Mouse (Mus musculus) CH12.LX (cell line): ENCODE data around the gene Klc1. TPM values are rescaled to one million over a fixed set of nuclear protein-coding genes. Genes with fewer than 3 reads are reported as not detected.

Source experiments
- DNase-seq: peaks from one replicate; pipeline ENCODE4 v3.0.0-alpha.2; 2013; ENCODE audit errors: extremely low read depth
- H3K27ac ChIP-seq: 2 replicates; pipeline ENCODE4 v1.5.1; 2012; ENCODE audit warnings: low read depth, mild to moderate bottlenecking, control low read depth, moderate library complexity; ENCODE audit not compliant: insufficient read depth
- H3K27me3 ChIP-seq: replicated peaks from 2 replicates; pipeline ENCODE3; 2012; ENCODE audit warnings: inconsistent platforms
- H3K36me3 ChIP-seq, 2 experiments: replicated peaks in 1 of 2; 2 replicates each; pipeline versions ENCODE3 to v1.6.1; 2012; ENCODE audit warnings: inconsistent platforms in 1 of 2, low read length in 1 of 2, mild to moderate bottlenecking in 1 of 2, mixed read lengths in 1 of 2, moderate library complexity in 1 of 2; ENCODE audit not compliant: control insufficient read depth in 1 of 2, insufficient read depth in 1 of 2
- H3K4me1 ChIP-seq, 2 experiments: 2 replicates each; pipeline ENCODE4 v1.6.1; 2012; ENCODE audit warnings: inconsistent platforms in 1 of 2, moderate library complexity in 1 of 2; ENCODE audit not compliant: insufficient read depth in 2 of 2, control insufficient read depth in 1 of 2
- H3K4me2 ChIP-seq: 2 replicates; pipeline ENCODE4 v1.6.1; 2012; ENCODE audit warnings: low read depth, mild to moderate bottlenecking, control low read depth; ENCODE audit not compliant: poor library complexity, insufficient read depth, severe bottlenecking
- H3K4me3 ChIP-seq, 3 experiments: fragments of 150-350 bp in 1 of 3; sonication (generic) in 1 of 3; replicated peaks in 1 of 3; 2 replicates each; pipeline versions ENCODE3 to v1.5.1; 2011 to 2012; ENCODE audit warnings: low read depth in 2 of 3, low read length in 2 of 3, mild to moderate bottlenecking in 2 of 3, moderate library complexity in 2 of 3, control low read depth in 1 of 3, improper control_type of control experiment in 1 of 3, inconsistent platforms in 1 of 3, mixed read lengths in 1 of 3; ENCODE audit not compliant: poor library complexity in 1 of 3
- H3K79me2 ChIP-seq: replicated peaks from 2 replicates; pipeline ENCODE4 v1.6.1; 2012; ENCODE audit warnings: mild to moderate bottlenecking, moderate library complexity; ENCODE audit not compliant: control insufficient read depth, poor library complexity, insufficient read depth, severe bottlenecking; ENCODE audit errors: extremely low read depth
- H3K9ac ChIP-seq: 2 replicates; pipeline ENCODE4 v1.6.1; 2012; ENCODE audit warnings: low read depth, mild to moderate bottlenecking, control low read depth, moderate library complexity; ENCODE audit not compliant: insufficient read depth
- H3K9me3 ChIP-seq: replicated peaks from 2 replicates; pipeline ENCODE3; 2012; ENCODE audit warnings: low read length, inconsistent platforms, mixed read lengths
- BHLHE40 ChIP-seq: IDR thresholded peaks from 2 replicates; pipeline ENCODE4 v1.6.1; 2011; ENCODE audit warnings: mild to moderate bottlenecking, low read depth, low read length, improper control_type of control experiment
- CTCF ChIP-seq, 2 experiments: IDR thresholded peaks in 1 of 2; conservative IDR thresholded peaks in 1 of 2; 2 replicates each; pipeline ENCODE4 v1.5.1; 2011 to 2012; ENCODE audit warnings: low read depth in 2 of 2, low read length in 2 of 2, improper control_type of control experiment in 1 of 2, inconsistent platforms in 1 of 2, mild to moderate bottlenecking in 1 of 2, moderate library complexity in 1 of 2
- E2F4 ChIP-seq: IDR thresholded peaks from 2 replicates; pipeline ENCODE4 v1.6.1; 2011; ENCODE audit warnings: low read depth, low read length, improper control_type of control experiment; ENCODE audit not compliant: insufficient replicate concordance
- ELF1 ChIP-seq: IDR thresholded peaks from 2 replicates; pipeline ENCODE4 v1.6.1; 2014; ENCODE audit warnings: low read depth, mild to moderate bottlenecking, inconsistent platforms, low read length, improper control_type of control experiment
- ETS1 ChIP-seq: conservative IDR thresholded peaks from 2 replicates; pipeline ENCODE4 v1.6.1; 2012; ENCODE audit warnings: low read depth, mild to moderate bottlenecking, inconsistent platforms, low read length, improper control_type of control experiment, moderate library complexity
- GABPA ChIP-seq: IDR thresholded peaks from 2 replicates; pipeline ENCODE4 v1.6.1; 2012; ENCODE audit warnings: low read depth, low read length, improper control_type of control experiment, inconsistent platforms; ENCODE audit not compliant: insufficient replicate concordance
- IRF4 ChIP-seq: IDR thresholded peaks from 2 replicates; pipeline ENCODE4 v1.6.1; 2014; ENCODE audit warnings: low read depth, mild to moderate bottlenecking, inconsistent platforms, low read length, improper control_type of control experiment
- JUND ChIP-seq: conservative IDR thresholded peaks from 2 replicates; pipeline ENCODE4 v1.6.1; 2011; ENCODE audit warnings: low read depth, low read length, improper control_type of control experiment
- KAT2A ChIP-seq: IDR thresholded peaks from 2 replicates; pipeline ENCODE4 v1.6.1; 2012; ENCODE audit warnings: low read length, improper control_type of control experiment, inconsistent platforms; ENCODE audit not compliant: insufficient replicate concordance
- MAFK ChIP-seq: IDR thresholded peaks from 2 replicates; pipeline ENCODE4 v1.6.1; 2011; ENCODE audit warnings: low read length, improper control_type of control experiment; ENCODE audit not compliant: insufficient replicate concordance
- MAX ChIP-seq: IDR thresholded peaks from 2 replicates; pipeline ENCODE4 v1.6.1; 2011; ENCODE audit warnings: low read length, improper control_type of control experiment
- MEF2A ChIP-seq: IDR thresholded peaks from 2 replicates; pipeline ENCODE4 v1.6.1; 2014; ENCODE audit warnings: low read depth, mild to moderate bottlenecking, inconsistent platforms, low read length, improper control_type of control experiment, borderline replicate concordance
- MXI1 ChIP-seq: IDR thresholded peaks from 2 replicates; pipeline ENCODE4 v1.6.1; 2011; ENCODE audit warnings: mild to moderate bottlenecking, low read depth, low read length, improper control_type of control experiment
- MYC ChIP-seq: IDR thresholded peaks from 2 replicates; pipeline ENCODE4 v1.6.1; 2011; ENCODE audit warnings: low read depth, mild to moderate bottlenecking, improper control_type of control experiment, low read length
- NELFE ChIP-seq: IDR thresholded peaks from 2 replicates; pipeline ENCODE4 v1.6.1; 2011; ENCODE audit warnings: low read depth, low read length, improper control_type of control experiment
- NRF1 ChIP-seq: IDR thresholded peaks from 2 replicates; pipeline ENCODE4 v1.6.1; 2014; ENCODE audit warnings: low read depth, mild to moderate bottlenecking, inconsistent platforms, low read length, improper control_type of control experiment, moderate library complexity
- PAX5 ChIP-seq: IDR thresholded peaks from 2 replicates; pipeline ENCODE4 v1.6.1; 2012; ENCODE audit warnings: low read length, inconsistent platforms, mixed read lengths
- POLR2A ChIP-seq: IDR thresholded peaks from 2 replicates; pipeline ENCODE4 v1.6.1; 2011; ENCODE audit warnings: low read depth, mild to moderate bottlenecking, improper control_type of control experiment, low read length
- POLR2AphosphoS2 ChIP-seq: IDR thresholded peaks from 2 replicates; pipeline ENCODE4 v1.6.1; 2011; ENCODE audit warnings: low read depth, low read length, improper control_type of control experiment
- RAD21 ChIP-seq: IDR thresholded peaks from 2 replicates; pipeline ENCODE4 v1.6.1; 2011; ENCODE audit warnings: low read depth, mild to moderate bottlenecking, low read length, improper control_type of control experiment, moderate library complexity
- RCOR1 ChIP-seq: conservative IDR thresholded peaks from 2 replicates; pipeline ENCODE4 v1.6.1; 2012; ENCODE audit warnings: low read depth, mild to moderate bottlenecking, inconsistent platforms, low read length, improper control_type of control experiment
- SMC3 ChIP-seq: IDR thresholded peaks from 2 replicates; pipeline ENCODE4 v1.6.1; 2011; ENCODE audit warnings: low read depth, low read length, improper control_type of control experiment
- TBP ChIP-seq: conservative IDR thresholded peaks from 2 replicates; pipeline ENCODE4 v1.6.1; 2011; ENCODE audit warnings: low read depth, low read length, improper control_type of control experiment
- TCF12 ChIP-seq: IDR thresholded peaks from 2 replicates; pipeline ENCODE4 v1.6.1; 2014; ENCODE audit warnings: low read depth, mild to moderate bottlenecking, inconsistent platforms, low read length, improper control_type of control experiment
- USF1 ChIP-seq: IDR thresholded peaks from 2 replicates; pipeline ENCODE4 v1.6.1; 2014; ENCODE audit warnings: low read depth, mild to moderate bottlenecking, inconsistent platforms, low read length, improper control_type of control experiment
- USF2 ChIP-seq: conservative IDR thresholded peaks from 2 replicates; pipeline ENCODE4 v1.6.1; 2011; ENCODE audit warnings: low read depth, low read length, improper control_type of control experiment
- ZC3H11A ChIP-seq: IDR thresholded peaks from 2 replicates; pipeline ENCODE4 v1.6.1; 2012; ENCODE audit warnings: low read depth, mild to moderate bottlenecking, inconsistent platforms, low read length, improper control_type of control experiment
- ZKSCAN1 ChIP-seq: IDR thresholded peaks from 2 replicates; pipeline ENCODE4 v1.6.1; 2012; ENCODE audit warnings: low read depth, inconsistent platforms, low read length, improper control_type of control experiment, borderline replicate concordance
- ZMIZ1 ChIP-seq: IDR thresholded peaks from 2 replicates; pipeline ENCODE4 v1.6.1; 2012; ENCODE audit warnings: low read depth, mild to moderate bottlenecking, inconsistent platforms, low read length, improper control_type of control experiment
- ZNF384 ChIP-seq: IDR thresholded peaks from 2 replicates; pipeline ENCODE4 v1.6.1; 2012; ENCODE audit warnings: low read depth, low read length, improper control_type of control experiment, inconsistent platforms
- dilution Hi-C: fragments of 300-500 bp; cut with MboI; formaldehyde crosslinking; loops from 2 replicates; pipeline ENCODE4 v1.14.3; 2020; ENCODE audit warnings: low sequenced_read_pairs; ENCODE audit not compliant: extremely low pct_unique_long_range_greater_than_20kb, extremely low pct_ligation_motif_present
- in situ Hi-C: fragments of 300-500 bp; cut with MboI; formaldehyde crosslinking; loops from 3 replicates; pipeline ENCODE4 v1.14.3; 2019; ENCODE audit warnings: low sequenced_read_pairs, low pct_ligation_motif_present, low pct_unique_long_range_greater_than_20kb, mixed read lengths
- polyA plus RNA-seq: library from polyadenylated mRNA; unstranded; fragments of >175 nt; gene quantifications from 2 replicates; pipeline ENCODE4 v1.2.1, GENCODE M21; 2012; ENCODE audit warnings: low read depth; ENCODE audit not compliant: insufficient read length
- total RNA-seq, 2 experiments: library from RNA; depleted of rRNA; stranded (reverse); fragments of 300-350 nt in 1 of 2; fragments of >200 nt in 1 of 2; gene quantifications; 2 replicates each; pipeline ENCODE4 v1.2.3; 2012 to 2014

Gene Klc1
- total and polyA plus RNA-seq, 3 experiments = 45.6 to 77.0 (median 55.1) TPM

- DNase-seq = no peak
- Histone ChIP-seq H3K36me3 (peaks cover 0 to 31% of the 10 kb centered on the region in 2 experiments), H3K27me3 (no peaks in the 10 kb centered on the region), H3K79me2 (no peaks in the 10 kb centered on the region), H3K9ac (no peak overlapping the region), H3K9me3 (no peaks in the 10 kb centered on the region), H3K4me1 (peaks cover 8 to 26% of the 10 kb centered on the region in 2 experiments), H3K4me2 (no peak overlapping the region)
- dilution Hi-C loops = no loop called here
- TF ChIP-seq E2F4 (no peak), IRF4 (no peak), JUND (no peak), POLR2AphosphoS2 (no peak), MYC (no peak), ELF1 (no peak), TBP (no peak), RAD21 (no peak), SMC3 (no peak), NRF1 (no peak), MEF2A (no peak), PAX5 (no peak), MAX (no peak), MAFK (no peak), ZNF384 (no peak), ETS1 (no peak)
- TF ChIP-seq, all 38 proteins: peak for 0
- Histone ChIP-seq H3K4me3 (no peak overlapping the region), H3K27ac (no peak overlapping the region)
- in situ Hi-C loops = loop anchor here (10.0 kb wide), 1 partner anchor 137 kb away; no protein-coding TSS in a partner anchor
Observed at GRCm38 (mm10) chr12:111737370-111737769, 21.3 kb upstream of the Klc1 start.

DNA sequence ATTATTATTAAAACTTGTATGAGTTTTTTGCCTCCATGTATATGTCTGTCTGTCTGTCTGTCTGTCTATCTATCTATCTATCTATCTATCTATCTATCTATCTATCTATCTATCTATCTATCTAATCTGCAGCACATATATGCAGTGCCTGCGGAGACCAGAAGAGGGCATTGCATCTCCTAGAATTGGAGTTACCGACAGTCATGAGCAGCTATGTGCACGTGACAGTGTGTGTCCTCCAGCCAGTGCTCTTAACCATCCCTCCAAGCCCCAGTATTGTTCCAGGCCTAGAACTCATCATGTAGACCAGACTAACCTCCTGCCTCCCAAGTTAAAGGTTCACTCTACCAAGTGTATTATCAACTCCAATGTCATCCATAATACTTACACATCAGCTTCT, 19.9 kb upstream of the Klc1 start:
- Histone ChIP-seq H3K4me3 (no peak overlapping the region), H3K36me3 (peaks cover 0 to 18% of the 10 kb centered on the region in 2 experiments), H3K4me2 (no peak overlapping the region), H3K4me1 (peaks cover 15 to 36% of the 10 kb centered on the region in 2 experiments), H3K9ac (no peak overlapping the region), H3K27ac (no peak overlapping the region), H3K9me3 (no peaks in the 10 kb centered on the region), H3K79me2 (no peaks in the 10 kb centered on the region), H3K27me3 (no peaks in the 10 kb centered on the region)
- TF ChIP-seq POLR2A (no peak), TBP (no peak), JUND (no peak), MAX (peak; percentile 86), GABPA (no peak), ZC3H11A (peak; percentile 31; the same call in 1 of the 2 replicates), ZMIZ1 (no peak), KAT2A (no peak), MYC (peak; percentile 84), RCOR1 (no peak), BHLHE40 (peak; percentile 98), ZKSCAN1 (no peak), RAD21 (peak; percentile 81), IRF4 (0 out of 2 replicates have a peak, but pooled peaks have one; percentile 24), SMC3 (peak; percentile 74), PAX5 (no peak), USF1 (peak; percentile 80), USF2 (peak; percentile 75), TCF12 (no peak), MXI1 (no peak), CTCF (conservative IDR thresholded peaks at IDR 0.05 in 1 of 2, IDR thresholded peaks at IDR 0.05 in 1 of 2; ENCODE audit: low read depth in 2 of 2, low read length in 2 of 2) (peak; percentile 60 to 80), NELFE (no peak), POLR2AphosphoS2 (no peak), MEF2A (no peak)
- DNase-seq = peak; percentile 78
- dilution Hi-C loops (no loop called here), in situ Hi-C loops (loop anchor here (10.0 kb wide), 1 partner anchor 136 kb away; no protein-coding TSS in a partner anchor)
